Mouse (Mus musculus): ENCODE results near the gene Atp6v0a1.

GRCm38 (mm10) chr11:101046440-101046839, 37.2 kb downstream of the Atp6v0a1 start:
- TF ChIP-seq POLR2A (IDR thresholded peaks at IDR 0.05; ENCODE audit: low read depth, low read length): no peak
- no peak for TF ChIP-seq CTCF (conservative IDR thresholded peaks at IDR 0.05; ENCODE audit: insufficient read depth, insufficient read length, low read depth, low read length)

All from kidney, adult 2 months (tissue).